Mouse (Mus musculus): ENCODE measurements at regions not wholly inside any gene's neighbourhood (a gene's known extent, or its start where the extent isn't known, plus 50 kb on each side); places are given as distances from the start of the nearest gene placed in this dataset.
"Not testable (repeated sequence)": the region's sequence is repeated elsewhere in the genome, so short reads cannot be mapped to it uniquely, and the experiment has no call there.

DNA sequence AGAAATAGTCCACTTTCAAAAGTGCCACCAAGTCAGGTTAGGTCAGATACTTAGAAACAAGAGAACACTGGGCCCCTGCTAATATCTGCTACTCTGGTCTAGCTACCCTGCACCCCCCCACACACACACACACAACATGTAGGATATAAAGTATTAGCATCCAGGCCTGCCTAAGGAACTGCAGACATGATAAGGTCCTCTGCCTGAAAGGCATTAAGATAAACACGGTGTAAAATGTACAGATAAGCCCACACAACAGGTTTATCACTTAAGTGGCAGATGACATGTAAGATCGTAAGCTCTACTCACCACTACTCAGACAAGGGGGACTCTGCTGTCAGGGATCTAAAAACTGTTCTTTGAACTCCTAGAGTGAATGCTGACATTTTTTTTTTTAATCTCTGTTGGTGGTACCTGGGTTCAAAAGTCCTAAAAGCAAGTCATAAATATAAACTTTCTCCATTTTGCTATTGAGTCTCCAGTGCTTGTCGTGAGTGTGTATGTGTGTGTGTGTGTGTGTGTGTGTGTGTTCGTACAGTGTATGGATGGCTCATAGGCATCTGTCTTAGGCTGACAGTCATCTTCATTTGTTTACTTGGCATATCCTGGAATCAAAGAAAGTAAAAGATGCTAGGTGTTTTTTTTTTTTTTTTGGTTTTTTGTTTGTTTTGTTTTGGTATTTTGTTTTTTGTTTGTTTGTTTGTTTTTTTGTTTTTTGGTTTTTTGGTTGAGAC is 52.2 kb downstream of the Gm9817 start:
- DNase-seq (ENCODE audit: low spot score): no peak

DNA sequence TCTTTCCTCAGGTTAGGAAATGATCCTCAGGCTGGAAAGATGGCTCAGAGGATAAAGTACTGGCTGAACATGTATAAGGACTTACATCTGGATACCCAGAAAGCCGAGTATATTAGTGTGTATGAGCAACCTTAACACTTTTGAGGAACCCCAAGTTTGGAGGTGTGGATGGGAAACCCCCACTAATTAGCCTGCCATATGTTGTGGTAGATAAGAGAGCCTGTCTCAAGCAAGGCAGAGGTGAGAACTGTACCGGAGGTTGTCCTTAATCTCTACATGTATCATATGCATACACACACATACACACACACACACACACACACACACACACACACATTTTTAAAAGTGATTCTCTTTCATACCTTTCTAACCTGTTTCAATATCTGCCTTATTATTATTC is 62.1 kb downstream of the Gm9817 start:
- no peak for DNase-seq (ENCODE audit: low spot score)

- no peak for DNase-seq (ENCODE audit: low spot score)
Observed at GRCm38 (mm10) chr13:45145129-45145528, 66.6 kb downstream of the Gm9817 start.

- DNase-seq (ENCODE audit: low spot score): no peak
Observed at GRCm38 (mm10) chr13:45156223-45156622, 77.7 kb downstream of the Gm9817 start.

DNA sequence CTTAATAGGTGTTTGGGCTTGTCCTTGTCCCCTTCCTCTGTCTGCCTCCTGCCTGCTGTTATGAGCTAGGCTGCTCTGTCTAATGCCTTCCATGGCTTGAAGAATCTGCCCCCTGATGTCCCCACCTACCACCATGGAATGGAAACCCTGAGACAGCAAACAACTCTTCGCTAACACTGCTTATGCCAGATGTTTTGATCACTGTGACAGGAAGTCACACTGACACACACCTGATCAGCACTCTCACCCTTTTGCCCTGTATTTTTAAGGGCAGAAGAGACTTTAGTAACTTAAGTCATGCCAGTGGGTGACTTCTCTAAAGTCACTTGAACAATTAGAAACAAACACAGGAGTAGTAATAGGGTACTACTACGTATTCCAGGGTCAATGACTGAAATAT is 78.5 kb downstream of the Gm9817 start:
- DNase-seq (ENCODE audit: low spot score): no peak

GRCm38 (mm10) chr13:45160281-45160680 is 81.8 kb downstream of the Gm9817 start:
- no peak for DNase-seq (ENCODE audit: low spot score)

- DNase-seq (ENCODE audit: low spot score): no peak
Observed at GRCm38 (mm10) chr13:45164001-45164778, 85.7 kb downstream of the Gm9817 start.

GRCm38 (mm10) chr13:45165159-45165558 is 86.7 kb downstream of the Gm9817 start:
- DNase-seq (ENCODE audit: low spot score): no peak

- no peak for DNase-seq (ENCODE audit: low spot score)
Observed at GRCm38 (mm10) chr13:45169716-45170115, 91.2 kb downstream of the Gm9817 start.

DNA sequence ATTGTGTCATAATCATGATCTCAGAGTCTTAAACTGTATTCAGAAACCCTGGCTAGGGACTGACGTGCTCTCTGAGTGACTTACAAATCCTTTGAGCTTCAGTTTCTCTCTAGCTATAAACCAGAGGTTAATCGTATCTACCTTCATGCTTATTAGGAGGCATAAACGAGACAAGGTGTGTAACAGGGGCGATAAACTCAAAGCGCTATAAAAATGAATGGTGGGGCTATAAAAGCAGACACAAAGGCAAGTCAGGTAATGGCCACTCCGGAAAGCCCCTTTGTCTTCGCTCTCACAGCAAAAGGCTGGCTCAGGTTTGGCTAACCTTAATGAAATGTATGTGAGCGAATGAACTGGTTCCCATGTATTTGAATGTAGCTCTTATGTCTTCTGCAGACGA is 94.6 kb downstream of the Gm9817 start:
- no peak for DNase-seq (ENCODE audit: low spot score)

GRCm38 (mm10) chr13:45175711-45176205 is 97.3 kb downstream of the Gm9817 start:
- not testable (repeated sequence) for DNase-seq (ENCODE audit: low spot score)

- no peak for DNase-seq (ENCODE audit: low spot score)
Observed at GRCm38 (mm10) chr13:45181529-45182230, 103.2 kb downstream of the Gm9817 start.

GRCm38 (mm10) chr13:45189389-45189788 is 110.9 kb downstream of the Gm9817 start:
- DNase-seq (ENCODE audit: low spot score): no peak

DNA sequence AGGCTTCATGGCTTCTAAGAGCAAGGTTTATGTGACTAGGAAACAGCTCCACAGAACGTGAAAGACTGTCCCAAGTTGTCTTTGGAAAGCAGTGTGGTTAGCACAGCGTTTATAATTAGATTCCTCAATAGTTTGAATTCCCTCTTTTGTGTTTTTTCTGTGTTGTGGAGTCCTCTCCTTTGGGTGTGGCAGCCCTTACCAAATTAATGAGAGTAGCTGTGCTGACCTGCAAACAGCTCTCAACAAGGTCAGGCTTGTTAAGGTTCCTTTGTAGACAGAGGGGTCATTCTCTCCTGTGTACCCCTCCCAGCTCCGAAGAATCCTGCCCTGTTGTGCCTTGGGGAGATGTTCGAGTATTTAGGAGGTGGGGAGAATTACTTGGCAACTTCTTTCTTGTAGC is 111.7 kb downstream of the Gm9817 start:
- no peak for DNase-seq (ENCODE audit: low spot score)

GRCm38 (mm10) chr13:45192079-45192478 is 113.6 kb downstream of the Gm9817 start:
- no peak for DNase-seq (ENCODE audit: low spot score)

DNA sequence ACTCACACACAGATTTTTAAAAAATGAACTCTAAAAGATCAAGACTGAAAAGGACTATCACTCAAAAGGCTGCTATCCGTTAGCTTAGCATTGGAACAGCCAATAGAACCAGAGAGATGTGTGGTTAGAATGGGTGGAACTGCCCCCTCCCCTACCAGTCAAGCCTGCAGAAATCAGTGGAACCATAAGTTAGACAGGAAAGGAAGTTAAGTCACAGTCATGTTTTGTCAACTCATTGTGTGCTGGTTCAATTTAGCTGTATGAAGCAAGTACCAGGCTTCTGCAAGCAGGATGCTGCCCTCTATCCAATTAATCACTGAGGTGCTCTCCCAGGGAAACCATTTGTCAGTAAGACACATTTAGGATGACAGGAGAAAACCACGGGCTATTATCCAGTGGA is 117.1 kb downstream of the Gm9817 start:
- no peak for DNase-seq (ENCODE audit: low spot score)

- no peak for DNase-seq (ENCODE audit: low spot score)
Observed at GRCm38 (mm10) chr13:45196363-45196762, 117.9 kb downstream of the Gm9817 start.

DNA sequence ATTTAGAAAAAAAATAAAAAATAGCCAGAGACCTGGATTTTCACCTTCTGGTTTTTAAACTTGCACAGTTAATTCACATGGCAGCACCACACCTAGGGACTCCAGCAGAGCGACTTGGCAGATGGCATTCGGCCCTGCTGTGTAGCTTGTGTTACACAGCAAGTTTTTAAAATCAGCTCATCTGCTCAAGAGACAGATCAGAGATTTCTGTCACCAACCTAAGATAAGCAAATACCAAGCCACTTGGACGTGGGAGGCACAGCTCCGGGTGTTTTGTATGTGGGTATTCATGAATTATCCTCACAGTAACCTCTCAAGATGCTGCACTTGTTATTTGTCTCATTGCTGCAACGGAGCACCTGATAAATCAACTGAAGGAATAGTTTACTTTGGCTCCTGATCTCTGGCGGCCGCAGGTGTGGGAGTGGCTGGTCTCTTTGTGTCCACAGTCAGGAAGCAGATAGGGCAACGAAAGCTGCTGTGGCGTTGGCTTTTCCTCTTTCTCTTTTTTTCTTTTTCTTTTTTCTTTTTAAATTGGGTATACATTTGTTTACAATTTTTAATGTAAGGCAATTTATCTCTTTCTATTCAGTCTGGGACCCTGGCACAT is 122.1 kb downstream of the Gm9817 start:
- no peak for DNase-seq (ENCODE audit: low spot score)

GRCm38 (mm10) chr13:45204856-45205255 is 126.4 kb downstream of the Gm9817 start:
- no peak for DNase-seq (ENCODE audit: low spot score)

GRCm38 (mm10) chr13:45208540-45209197 is 130.2 kb downstream of the Gm9817 start:
- no peak for DNase-seq (ENCODE audit: low spot score)

DNA sequence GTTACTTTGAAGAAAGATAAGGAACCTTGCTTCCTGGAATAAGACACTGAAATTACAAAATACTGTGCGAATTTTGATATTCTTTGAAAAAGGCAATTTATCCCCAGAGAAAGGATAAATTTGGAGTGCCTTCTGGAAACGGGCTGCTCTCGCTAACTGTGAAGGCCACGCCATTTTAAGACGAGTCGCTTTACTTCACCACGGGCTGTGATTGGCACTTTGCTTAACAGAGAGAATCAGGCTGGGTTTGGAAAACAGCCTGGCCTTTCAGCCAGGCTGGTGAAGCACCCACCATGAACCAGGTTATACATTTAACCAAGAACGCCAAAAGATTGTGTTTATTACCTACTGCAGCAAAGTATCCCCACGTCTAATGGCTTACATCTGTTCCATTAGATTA is 132.7 kb downstream of the Gm9817 start:
- DNase-seq (ENCODE audit: low spot score): no peak
